36 mouse cellular contexts compared by ENCODE assay signal in genomic region chr7:123529190-123529589, GRCm38 (mm10). TPM values are rescaled to one million over a fixed set of nuclear protein-coding genes. Genes with fewer than 3 reads are reported as not detected.
"Had no signal": no experiment of that assay in that cellular context is flagged by ENCODE, and none has a peak within 500 bp of the region (broad histone marks: within the 10 kb centered on the region; RNA-seq: fewer than 3 reads in every experiment).

No protein-coding gene starts in this region.

- H3K27me3 ChIP-seq: limb, embryonic 13.5 days; liver, embryonic 12.5 days; liver, embryonic 13.5 days; liver, embryonic 15.5 days; lung, embryonic 15.5 days; midbrain, embryonic 12.5 days; midbrain, embryonic 13.5 days; midbrain, embryonic 15.5 days; neural tube, embryonic 12.5 days had no signal

- ATAC-seq: liver, embryonic 12.5 days; liver, postnatal 0 days; lung, postnatal 0 days; midbrain, embryonic 13.5 days; midbrain, embryonic 15.5 days; midbrain, embryonic 16.5 days had no signal

- H3K36me3 ChIP-seq: limb, embryonic 10.5 days; limb, embryonic 12.5 days; limb, embryonic 13.5 days; limb, embryonic 15.5 days; liver, embryonic 12.5 days; liver, embryonic 13.5 days; liver, embryonic 15.5 days; lung, embryonic 15.5 days; midbrain, embryonic 10.5 days; midbrain, embryonic 12.5 days; midbrain, embryonic 13.5 days; midbrain, embryonic 15.5 days; neural tube, embryonic 12.5 days had no signal

- DNase-seq: left cerebral cortex, postnatal 4 days; liver; liver, embryonic 13.5 days; liver, postnatal 0 days; lung, adult 18-20 months; lung, adult 2 months; lung, embryonic 14.5 days; lung, postnatal 10 days; lung, postnatal 14 days; lung, postnatal 36 days; lung, postnatal 4 days; midbrain, embryonic 14.5 days had no signal

- H3K9me3 ChIP-seq: limb, embryonic 10.5 days; limb, embryonic 15.5 days; liver, embryonic 12.5 days; liver, embryonic 13.5 days; liver, embryonic 15.5 days; lung, embryonic 15.5 days; midbrain, embryonic 12.5 days; midbrain, embryonic 13.5 days; midbrain, embryonic 15.5 days; neural tube, embryonic 12.5 days had no signal

- H3K4me1 ChIP-seq: limb, embryonic 10.5 days; limb, embryonic 12.5 days; limb, embryonic 13.5 days; liver, embryonic 12.5 days; liver, embryonic 13.5 days; liver, embryonic 15.5 days; megakaryocyte, embryonic 14.5 days; midbrain, embryonic 12.5 days; midbrain, embryonic 13.5 days; neural tube, embryonic 12.5 days had no signal

- H3K9ac ChIP-seq: limb, embryonic 12.5 days; limb, embryonic 13.5 days; limb, embryonic 15.5 days; liver, embryonic 12.5 days; liver, embryonic 13.5 days; liver, embryonic 14.5 days; liver, embryonic 15.5 days; liver, postnatal 0 days; lung, embryonic 14.5 days; lung, embryonic 15.5 days; midbrain, embryonic 12.5 days; midbrain, embryonic 13.5 days; midbrain, embryonic 15.5 days; neural tube, embryonic 12.5 days had no signal

- H3K4me2 ChIP-seq: limb, embryonic 12.5 days; limb, embryonic 13.5 days; limb, embryonic 15.5 days; liver, embryonic 11.5 days; liver, embryonic 12.5 days; liver, embryonic 13.5 days; liver, embryonic 15.5 days; lung, embryonic 14.5 days; lung, embryonic 15.5 days; midbrain, embryonic 11.5 days; midbrain, embryonic 12.5 days; midbrain, embryonic 13.5 days; midbrain, embryonic 15.5 days; neural tube, embryonic 12.5 days had no signal

- H3K27ac ChIP-seq: limb, embryonic 10.5 days; limb, embryonic 12.5 days; limb, embryonic 13.5 days; limb, embryonic 15.5 days; liver, embryonic 12.5 days; liver, embryonic 13.5 days; liver, embryonic 14.5 days; liver, embryonic 15.5 days; lung, embryonic 15.5 days; macrophage; midbrain, embryonic 10.5 days; midbrain, embryonic 12.5 days; midbrain, embryonic 13.5 days; midbrain, embryonic 15.5 days; neural tube, embryonic 12.5 days had no signal

- H3K4me3 ChIP-seq: limb, embryonic 10.5 days; limb, embryonic 12.5 days; limb, embryonic 13.5 days; limb, embryonic 15.5 days; liver, embryonic 12.5 days; liver, embryonic 13.5 days; liver, embryonic 15.5 days; lung, embryonic 15.5 days; midbrain, embryonic 10.5 days; midbrain, embryonic 12.5 days; midbrain, embryonic 13.5 days; midbrain, embryonic 15.5 days; myocyte; neural tube, embryonic 12.5 days had no signal

RNA-seq across cellular contexts. Expression of gene Zkscan2, which starts 28.9 kb away (rescaled TPM):
- total RNA-seq: megakaryocyte, adult 5-6 weeks; megakaryocyte-erythroid progenitor cell, adult 5-6 weeks; monocyte, adult 5-6 weeks had no signal
- polyA plus RNA-seq: liver, adult 2 months; macrophage; myocyte had no signal
